Mouse (Mus musculus) stomach, embryonic 16.5 days (tissue): Measurements from ENCODE around the gene Oit3. TPM values are rescaled to one million over a fixed set of nuclear protein-coding genes. Genes with fewer than 3 reads are reported as not detected.

Experiments used
- ATAC-seq: fragments of 200-750 bp; cut with Nextera tagmentation; 2 replicates; pipeline ENCODE4 v1.8.0; 2017; ENCODE audit warnings: moderate number of reproducible peaks, moderate TSS enrichment; ENCODE audit not compliant: insufficient read depth, low FRiP score
- H3K27ac ChIP-seq: fragments of 300-500 bp; sonication (generic); 2 replicates; pipeline ENCODE4 v1.5.1; 2014; ENCODE audit warnings: low read length
- H3K27me3 ChIP-seq: fragments of 300-500 bp; sonication (generic); 2 replicates; pipeline ENCODE4 v1.6.1; 2014; ENCODE audit warnings: low read length, control low read depth, mixed read lengths; ENCODE audit not compliant: control insufficient read depth, insufficient read depth
- H3K36me3 ChIP-seq: fragments of 300-500 bp; sonication (generic); 2 replicates; pipeline ENCODE4 v1.6.1; 2014; ENCODE audit warnings: low read length; ENCODE audit not compliant: control insufficient read depth, insufficient read depth
- H3K4me1 ChIP-seq: fragments of 300-500 bp; sonication (generic); 2 replicates; pipeline ENCODE4 v1.6.1; 2014; ENCODE audit warnings: low read length, control low read depth, mixed read lengths; ENCODE audit not compliant: control insufficient read depth, insufficient read depth
- H3K4me2 ChIP-seq: fragments of 300-500 bp; sonication (generic); 2 replicates; pipeline ENCODE4 v1.6.1; 2014; ENCODE audit warnings: low read depth, low read length, mixed read lengths
- H3K4me3 ChIP-seq: fragments of 300-500 bp; sonication (generic); replicated peaks from 2 replicates; pipeline ENCODE4 v1.5.1; 2014; ENCODE audit warnings: mild to moderate bottlenecking, low read length
- H3K9ac ChIP-seq: fragments of 300-500 bp; sonication (generic); 2 replicates; pipeline ENCODE4 v1.6.1; 2014; ENCODE audit warnings: low read length
- H3K9me3 ChIP-seq: fragments of 300-500 bp; sonication (generic); replicated peaks from 2 replicates; pipeline ENCODE4 v1.6.1; 2016; ENCODE audit warnings: low read length, control low read depth; ENCODE audit not compliant: control insufficient read depth
- WGBS: fragments of 180-500 bp; shearing (Covaris S2); extraction: QIAGEN DNeasy Blood & Tissue Kit; methylation state at CpG from one replicate; pipeline ENCODE4 v1.1.7; 2014; 5-methylcytosine and 5-hydroxymethylcytosine counted together
- polyA plus RNA-seq: library from polyadenylated mRNA; unstranded; fragments of >200 nt; fragmentation: Nextera tagmentation; extraction: Ambion mirVana; gene quantifications from 2 replicates; pipeline ENCODE4 v1.2.1, GENCODE M21; 2015

Gene Oit3
- polyA plus RNA-seq, result 2.4 and 3.2 TPM in 2 replicates

DNA sequence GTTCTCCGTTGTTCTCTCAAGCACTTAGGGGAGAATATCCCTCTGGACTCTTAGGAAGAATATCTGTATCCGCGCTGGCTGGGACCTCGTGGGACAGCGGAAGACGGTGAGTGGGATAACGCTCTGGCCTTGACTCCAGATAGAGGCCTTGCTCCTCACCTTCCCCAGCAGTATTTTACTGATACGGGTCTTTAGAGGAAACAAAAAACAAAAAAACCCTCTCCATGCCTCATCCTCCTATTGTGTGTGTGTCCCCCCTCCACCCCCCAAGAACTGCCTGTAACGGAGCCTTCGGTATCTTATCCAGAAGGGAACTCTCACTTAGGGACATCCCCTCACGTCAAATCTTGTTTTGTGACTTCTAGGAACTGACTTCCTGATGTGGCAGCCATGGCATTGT, at the start of gene Oit3:
Gene Oit3 (minus strand): TSS at position 44 of the 400 bp plus-strand sequence.
- no peaks in the 10 kb centered on the region for H3K9me3 ChIP-seq
- H3K27me3 ChIP-seq, result no peaks in the 10 kb centered on the region
- H3K4me3 ChIP-seq, result no peak within 1 kb of the TSS
- no peak within 1 kb of the TSS for H3K27ac ChIP-seq
- H3K4me2 ChIP-seq, result no peak within 1 kb of the TSS
- no peaks in the 10 kb centered on the region for H3K36me3 ChIP-seq
- ATAC-seq, result no peak
- no peak within 1 kb of the TSS for H3K9ac ChIP-seq
- 78% methylated on average over 11 of the region's 11 CpGs for WGBS
- peaks cover 6% of the 10 kb centered on the region; the same call in 1 of the 2 replicates for H3K4me1 ChIP-seq

DNA sequence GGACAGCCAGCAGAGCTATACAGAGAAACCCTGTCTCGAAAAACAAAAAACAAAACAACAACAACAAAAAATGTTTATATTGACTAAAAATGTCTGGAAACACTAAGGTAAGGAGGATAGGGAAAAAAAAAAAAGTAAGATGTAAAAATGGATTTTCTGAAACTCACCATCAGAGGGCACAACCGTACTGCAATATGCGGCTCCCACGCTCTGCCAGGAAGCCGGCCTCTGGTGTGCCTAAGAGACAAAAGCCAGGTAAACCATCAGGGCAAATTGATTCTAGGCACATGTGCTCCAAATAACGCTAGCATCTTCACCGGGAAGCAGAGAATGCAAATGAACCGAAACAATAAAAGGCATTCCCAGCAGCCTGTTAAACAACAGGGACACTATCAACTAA, 49.3 kb upstream of the Oit3 start:
- Histone ChIP-seq H3K27ac (no peak overlapping the region), H3K4me2 (no peak overlapping the region), H3K36me3 (peaks cover 3% of the 10 kb centered on the region), H3K9me3 (no peaks in the 10 kb centered on the region), H3K9ac (no peak overlapping the region), H3K27me3 (no peaks in the 10 kb centered on the region), H3K4me1 (no peaks in the 10 kb centered on the region; the same call in 1 of the 2 replicates), H3K4me3 (no peak overlapping the region)
- 80% methylated on average over 8 of the region's 8 CpGs for WGBS
- no peak for ATAC-seq

DNA sequence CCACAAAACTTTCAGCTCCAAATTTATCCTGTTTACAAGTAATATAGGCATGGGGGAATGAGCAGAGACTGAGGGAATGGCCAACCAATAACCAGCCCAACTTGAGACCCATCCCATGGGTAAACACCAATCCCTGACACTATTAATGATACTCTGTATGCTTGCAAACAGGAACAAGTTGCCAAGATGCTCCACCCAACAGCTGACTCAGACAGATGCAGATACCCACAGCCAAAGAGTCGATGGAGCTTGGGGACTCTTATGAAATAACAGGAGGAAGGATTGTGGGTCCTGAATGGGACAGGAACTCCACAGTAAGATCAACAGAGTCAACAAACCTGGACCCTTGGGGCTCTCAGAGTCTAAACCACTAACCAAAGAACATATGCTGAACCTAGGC, 47.8 kb upstream of the Oit3 start:
- Histone ChIP-seq H3K4me3 (no peak overlapping the region), H3K27me3 (no peaks in the 10 kb centered on the region), H3K9me3 (no peaks in the 10 kb centered on the region), H3K27ac (no peak overlapping the region), H3K4me1 (no peaks in the 10 kb centered on the region), H3K9ac (no peak overlapping the region), H3K36me3 (peaks cover 3% of the 10 kb centered on the region), H3K4me2 (no peak overlapping the region)
- WGBS, result 86% methylated on average over 1 of the region's 1 CpGs
- no peak for ATAC-seq

DNA sequence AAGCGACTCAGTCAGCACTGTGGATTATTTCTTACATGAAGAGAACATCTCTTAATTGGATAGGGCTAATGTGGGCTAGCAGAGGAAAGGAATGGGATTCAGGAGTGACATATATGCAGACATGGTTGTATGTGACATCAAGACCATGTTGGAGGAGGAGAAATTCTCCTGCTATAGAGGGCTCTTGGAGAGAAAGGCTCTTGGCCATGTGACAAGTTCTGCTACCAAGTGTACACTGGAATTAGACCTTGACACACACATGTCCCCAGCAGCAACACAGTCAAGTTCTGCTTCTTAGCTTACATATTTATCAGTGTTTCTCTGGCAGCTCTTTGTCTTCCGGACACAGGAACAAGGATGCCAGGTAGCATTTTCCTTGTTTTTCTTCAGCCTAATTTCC, 45.8 kb upstream of the Oit3 start:
- H3K4me2 ChIP-seq, result no peak overlapping the region
- ATAC-seq, result no peak
- no peak overlapping the region for H3K4me3 ChIP-seq
- H3K36me3 ChIP-seq, result peaks cover 3% of the 10 kb centered on the region
- no peaks in the 10 kb centered on the region for H3K9me3 ChIP-seq
- H3K9ac ChIP-seq, result no peak overlapping the region
- H3K27me3 ChIP-seq, result no peaks in the 10 kb centered on the region
- H3K27ac ChIP-seq, result no peak overlapping the region
- WGBS, result 84% methylated on average over 2 of the region's 2 CpGs
- H3K4me1 ChIP-seq, result no peaks in the 10 kb centered on the region

DNA sequence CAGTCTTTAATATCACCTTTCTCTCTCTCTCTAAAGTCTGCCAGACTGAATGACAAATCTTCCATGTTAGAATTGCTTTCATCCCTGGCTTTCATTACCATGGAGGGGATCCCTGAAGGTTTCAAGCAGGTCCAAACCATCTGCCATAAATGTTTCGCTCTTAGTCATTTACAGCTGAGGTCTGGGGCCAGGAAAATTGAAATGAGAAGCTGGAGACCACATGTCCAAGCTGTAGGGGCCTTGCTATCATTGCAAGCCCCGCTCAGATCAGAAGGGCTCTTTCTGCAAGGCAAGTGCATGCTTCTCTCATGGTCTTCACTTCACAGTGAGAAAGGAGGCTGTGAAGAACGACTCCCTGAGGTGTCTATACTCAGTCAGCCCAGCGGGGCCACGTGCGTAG, 42.7 kb upstream of the Oit3 start:
- Histone ChIP-seq H3K4me3 (no peak overlapping the region), H3K9ac (no peak overlapping the region), H3K27ac (no peak overlapping the region), H3K4me1 (no peaks in the 10 kb centered on the region), H3K4me2 (no peak overlapping the region), H3K36me3 (peaks cover 3% of the 10 kb centered on the region), H3K27me3 (no peaks in the 10 kb centered on the region), H3K9me3 (no peaks in the 10 kb centered on the region)
- WGBS, result 90% methylated on average over 6 of the region's 6 CpGs
- ATAC-seq, result no peak

DNA sequence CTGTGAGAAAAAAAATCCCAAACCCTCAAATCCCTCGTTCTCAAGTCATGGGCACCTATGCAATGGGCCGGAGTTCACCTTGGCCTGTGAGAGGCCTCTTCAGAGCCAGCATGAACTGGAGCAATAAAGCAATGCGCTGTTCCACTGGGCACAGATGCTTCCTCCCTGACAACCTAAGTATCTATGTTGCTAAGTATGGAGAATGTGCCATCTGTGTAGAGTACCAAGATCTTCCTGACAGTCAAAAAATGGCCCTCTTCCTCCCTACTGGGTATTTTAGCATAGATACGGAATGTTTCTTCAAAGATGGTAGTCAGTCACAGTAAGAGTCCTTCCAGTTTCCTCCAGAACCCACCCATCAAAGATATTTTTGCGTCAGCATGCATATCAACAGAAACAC, 39.8 kb upstream of the Oit3 start:
- H3K36me3 ChIP-seq, result no peaks in the 10 kb centered on the region
- H3K27ac ChIP-seq, result no peak overlapping the region
- ATAC-seq, result no peak
- no peak overlapping the region for H3K4me2 ChIP-seq
- no peak overlapping the region for H3K4me3 ChIP-seq
- H3K4me1 ChIP-seq, result no peaks in the 10 kb centered on the region
- WGBS, result 94% methylated on average over 5 of the region's 5 CpGs
- peaks cover 8% of the 10 kb centered on the region; the same call in 1 of the 2 replicates for H3K9me3 ChIP-seq
- no peak overlapping the region for H3K9ac ChIP-seq
- H3K27me3 ChIP-seq, result no peaks in the 10 kb centered on the region

DNA sequence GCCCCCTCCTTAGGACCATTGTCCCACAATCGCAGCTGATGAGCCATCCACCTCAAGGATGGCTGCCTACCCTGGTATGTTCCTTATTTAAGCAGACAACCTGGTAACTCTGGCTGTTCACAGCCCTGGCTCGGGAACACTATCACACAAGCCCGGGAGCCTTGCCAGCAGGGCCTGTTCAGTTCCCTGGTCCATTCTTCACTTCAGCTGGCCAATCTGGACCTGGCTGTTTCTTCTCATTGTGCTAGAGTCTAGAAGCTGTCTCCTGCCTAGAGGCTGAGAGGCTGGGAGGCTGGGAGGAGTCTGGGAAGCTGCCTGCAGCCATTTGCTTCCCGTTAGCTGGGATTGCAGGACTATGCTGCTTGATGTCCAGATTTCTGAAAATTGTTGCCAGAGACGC, 28.9 kb upstream of the Oit3 start:
- WGBS, result 68% methylated on average over 5 of the region's 5 CpGs
- ATAC-seq, result no peak
- no peaks in the 10 kb centered on the region for H3K4me1 ChIP-seq
- H3K36me3 ChIP-seq, result no peaks in the 10 kb centered on the region
- no peak overlapping the region for H3K9ac ChIP-seq
- no peaks in the 10 kb centered on the region for H3K27me3 ChIP-seq
- H3K4me2 ChIP-seq, result no peak overlapping the region
- no peak overlapping the region for H3K4me3 ChIP-seq
- H3K27ac ChIP-seq, result no peak overlapping the region
- H3K9me3 ChIP-seq, result no peaks in the 10 kb centered on the region

DNA sequence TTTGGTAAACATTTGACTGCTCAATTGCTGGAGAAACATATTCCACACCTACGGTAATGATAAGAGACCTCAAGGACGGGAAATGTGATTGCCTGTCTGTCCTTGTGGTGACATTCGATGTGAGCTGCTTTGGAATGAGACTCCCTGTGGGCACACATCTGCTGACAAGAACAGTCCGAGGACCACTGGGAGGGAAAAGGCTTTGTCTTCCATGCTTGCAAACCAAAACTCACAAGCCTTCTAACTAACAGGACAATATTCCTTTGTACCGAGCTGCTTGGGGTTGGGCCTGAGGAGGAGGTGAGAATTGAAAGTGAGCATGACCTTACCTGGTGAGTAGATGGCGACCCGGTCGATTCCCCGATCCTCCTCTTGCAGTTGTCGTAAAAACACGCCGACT, 25.7 kb upstream of the Oit3 start:
- Histone ChIP-seq H3K36me3 (no peaks in the 10 kb centered on the region), H3K27ac (no peak overlapping the region), H3K9ac (no peak overlapping the region), H3K4me1 (no peaks in the 10 kb centered on the region), H3K4me3 (no peak overlapping the region), H3K9me3 (no peaks in the 10 kb centered on the region), H3K4me2 (no peak overlapping the region), H3K27me3 (no peaks in the 10 kb centered on the region)
- ATAC-seq, result no peak
- 90% methylated on average over 12 of the region's 12 CpGs for WGBS

DNA sequence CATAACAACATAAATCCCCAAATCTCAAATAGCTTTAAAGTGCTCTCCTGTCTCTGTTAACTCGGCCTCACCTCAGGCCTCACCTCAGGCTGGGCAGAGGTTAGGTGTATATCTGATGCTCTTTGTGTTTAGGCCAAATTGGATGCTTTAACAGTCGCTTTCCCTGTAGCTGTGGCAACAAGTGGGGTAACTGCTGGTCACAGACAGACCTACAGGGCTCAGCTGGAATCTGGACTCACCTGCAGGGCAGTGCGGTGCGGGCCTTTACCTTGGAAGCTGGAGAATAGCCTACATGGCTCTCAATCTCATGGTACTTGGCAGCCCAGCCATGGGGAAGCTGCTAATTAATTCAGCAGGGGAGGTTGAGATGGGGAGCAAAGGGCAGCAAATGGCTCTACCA, 25.0 kb upstream of the Oit3 start:
- Histone ChIP-seq H3K36me3 (no peaks in the 10 kb centered on the region), H3K27me3 (no peaks in the 10 kb centered on the region), H3K4me1 (no peaks in the 10 kb centered on the region), H3K27ac (no peak overlapping the region), H3K9me3 (no peaks in the 10 kb centered on the region), H3K4me2 (no peak overlapping the region), H3K4me3 (no peak overlapping the region), H3K9ac (no peak overlapping the region)
- ATAC-seq, result no peak
- 82% methylated on average over 4 of the region's 4 CpGs for WGBS

DNA sequence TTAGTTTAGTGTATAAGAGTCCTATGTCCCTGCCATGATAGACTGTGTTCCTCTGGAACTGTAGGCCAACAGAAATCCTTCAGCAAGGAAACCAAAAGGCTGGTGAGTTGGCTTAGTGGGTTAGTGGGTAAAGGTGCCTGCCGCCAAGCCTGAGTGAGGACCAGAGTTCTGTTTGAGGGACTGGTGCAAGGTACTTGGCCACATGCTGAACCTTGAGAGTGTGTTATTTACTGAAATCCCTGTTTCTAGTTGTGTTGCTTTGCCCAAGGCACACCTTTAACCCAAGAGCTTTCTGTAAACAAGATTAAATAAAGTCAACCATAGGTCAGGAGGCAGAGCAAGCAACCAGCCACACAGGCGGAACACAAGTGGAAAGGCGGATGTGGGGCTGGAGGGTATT, 24.0 kb upstream of the Oit3 start:
- WGBS, result 72% methylated on average over 3 of the region's 3 CpGs
- ATAC-seq, result no peak
- no peak overlapping the region for H3K27ac ChIP-seq
- H3K36me3 ChIP-seq, result no peaks in the 10 kb centered on the region
- no peak overlapping the region for H3K4me2 ChIP-seq
- H3K4me1 ChIP-seq, result no peaks in the 10 kb centered on the region
- H3K4me3 ChIP-seq, result no peak overlapping the region
- no peak overlapping the region for H3K9ac ChIP-seq
- H3K9me3 ChIP-seq, result no peaks in the 10 kb centered on the region
- no peaks in the 10 kb centered on the region for H3K27me3 ChIP-seq
